Mouse (Mus musculus) MEL (cell line): ENCODE measurements around the gene Gm20388.

Source experiments
- CHD2 ChIP-seq: IDR thresholded peaks from 2 replicates; pipeline ENCODE4 v1.6.1; 2011; ENCODE audit warnings: low read length, improper control_type of control experiment
- CTCF ChIP-seq, 3 experiments: IDR thresholded peaks in 2 of 3; conservative IDR thresholded peaks in 1 of 3; 2 replicates each; pipeline ENCODE4 v1.5.1; 2011 to 2012; ENCODE audit warnings: low read length in 3 of 3, low read depth in 2 of 3, mild to moderate bottlenecking in 2 of 3, improper control_type of control experiment in 1 of 3, inconsistent platforms in 1 of 3, mixed read lengths in 1 of 3, moderate library complexity in 1 of 3; ENCODE audit not compliant: control insufficient read depth in 1 of 3, insufficient read depth in 1 of 3, poor library complexity in 1 of 3, severe bottlenecking in 1 of 3
- EP300 ChIP-seq, 2 experiments: IDR thresholded peaks; 2 replicates each; pipeline ENCODE4 v1.6.1; 2011; ENCODE audit warnings: improper control_type of control experiment in 2 of 2, low read length in 2 of 2, low read depth in 1 of 2, mild to moderate bottlenecking in 1 of 2
- GATA1 ChIP-seq: IDR thresholded peaks from 2 replicates; pipeline ENCODE4 v1.6.1; 2011; ENCODE audit warnings: low read depth, low read length, improper control_type of control experiment
- KAT2A ChIP-seq: conservative IDR thresholded peaks from 2 replicates; pipeline ENCODE4 v1.6.1; 2012; ENCODE audit warnings: low read depth, low read length, improper control_type of control experiment, inconsistent platforms
- MAZ ChIP-seq: IDR thresholded peaks from 2 replicates; pipeline ENCODE4 v1.6.1; 2012; ENCODE audit warnings: low read depth, mild to moderate bottlenecking, inconsistent platforms, low read length, improper control_type of control experiment
- MEF2A ChIP-seq: IDR thresholded peaks from 2 replicates; pipeline ENCODE4 v1.6.1; 2014; ENCODE audit warnings: low read depth, mild to moderate bottlenecking, inconsistent platforms, low read length, improper control_type of control experiment; ENCODE audit not compliant: poor library complexity, insufficient replicate concordance, severe bottlenecking; ENCODE audit errors: extremely low read depth
- MYC ChIP-seq: IDR thresholded peaks from 2 replicates; pipeline ENCODE4 v1.6.1; 2011; ENCODE audit warnings: low read depth, mild to moderate bottlenecking, low read length, improper control_type of control experiment, moderate library complexity
- POLR2A ChIP-seq, 2 experiments: IDR thresholded peaks; 2 replicates each; pipeline ENCODE4 v1.6.1; 2011 to 2012; ENCODE audit warnings: low read length in 2 of 2, mild to moderate bottlenecking in 2 of 2, control low read depth in 1 of 2, improper control_type of control experiment in 1 of 2, low read depth in 1 of 2, moderate library complexity in 1 of 2; ENCODE audit not compliant: control insufficient read depth in 1 of 2, insufficient read depth in 1 of 2, poor library complexity in 1 of 2
- POLR2AphosphoS5 ChIP-seq: IDR thresholded peaks from 2 replicates; pipeline ENCODE4 v1.6.1; 2012; ENCODE audit warnings: low read depth, borderline replicate concordance, mild to moderate bottlenecking, inconsistent platforms, low read length, moderate library complexity, mixed read lengths
- SMC3 ChIP-seq: IDR thresholded peaks from 2 replicates; pipeline ENCODE4 v1.6.1; 2011; ENCODE audit warnings: low read depth, low read length, improper control_type of control experiment
- TAL1 ChIP-seq: IDR thresholded peaks from 2 replicates; pipeline ENCODE4 v1.6.1; 2012; ENCODE audit warnings: mild to moderate bottlenecking, inconsistent platforms, low read length, moderate library complexity, mixed read lengths
- TCF12 ChIP-seq: IDR thresholded peaks from 2 replicates; pipeline ENCODE4 v1.6.1; 2014; ENCODE audit warnings: low read depth, mild to moderate bottlenecking, inconsistent platforms, low read length, improper control_type of control experiment, moderate library complexity

GRCm38 (mm10) chr8:120113306-120113705 lies 202.7 kb downstream of the Gm20388 start:
- no peak for TF ChIP-seq POLR2A (IDR thresholded peaks at IDR 0.05; ENCODE audit: control insufficient read depth in 1 of 2, insufficient read depth in 1 of 2, low read depth in 1 of 2, low read length in 2 of 2, poor library complexity in 1 of 2)
- TF ChIP-seq CTCF (IDR thresholded peaks at IDR 0.05 in 2 of 3, conservative IDR thresholded peaks at IDR 0.05 in 1 of 3; ENCODE audit: control insufficient read depth in 1 of 3, insufficient read depth in 1 of 3, low read depth in 2 of 3, low read length in 3 of 3, poor library complexity in 1 of 3, severe bottlenecking in 1 of 3) = no peak
- no peak for TF ChIP-seq POLR2AphosphoS5
- TF ChIP-seq SMC3 = no peak
- TF ChIP-seq GATA1 = no peak
- TF ChIP-seq MAZ = no peak
- TF ChIP-seq CHD2 = no peak
- TF ChIP-seq TAL1 = no peak
- peak in 1 of 2 experiments; percentile 9; a peak in 1 of 4 replicates for TF ChIP-seq EP300 (IDR thresholded peaks at IDR 0.05; ENCODE audit: low read depth in 1 of 2, low read length in 2 of 2)
- no peak for TF ChIP-seq TCF12
- no peak for TF ChIP-seq MEF2A
- no peak for TF ChIP-seq MYC
- no peak for TF ChIP-seq KAT2A
